Mouse (Mus musculus) intestine, embryonic 16.5 days (tissue): ENCODE measurements around the gene Car15. TPM values are rescaled to one million over a fixed set of nuclear protein-coding genes. Genes with fewer than 3 reads are reported as not detected.

ENCODE experiments used
- ATAC-seq: fragments of 200-750 bp; cut with Nextera tagmentation; 2 replicates; pipeline ENCODE4 v1.8.0; 2017; ENCODE audit warnings: moderate TSS enrichment, moderate library complexity
- H3K27ac ChIP-seq: fragments of 300-500 bp; sonication (generic); 2 replicates; pipeline ENCODE4 v1.5.1; 2014; ENCODE audit warnings: mild to moderate bottlenecking, low read length
- H3K27me3 ChIP-seq: fragments of 300-500 bp; sonication (generic); replicated peaks from 2 replicates; pipeline ENCODE4 v1.6.1; 2014; ENCODE audit warnings: low read length, control low read depth, mixed read lengths; ENCODE audit not compliant: control insufficient read depth, insufficient read depth
- H3K36me3 ChIP-seq: fragments of 300-500 bp; sonication (generic); 2 replicates; pipeline ENCODE4 v1.6.1; 2014; ENCODE audit warnings: low read length, control low read depth; ENCODE audit not compliant: control insufficient read depth, insufficient read depth
- H3K4me1 ChIP-seq: fragments of 300-500 bp; sonication (generic); 2 replicates; pipeline ENCODE4 v1.6.1; 2014; ENCODE audit warnings: low read length, control low read depth, mixed read lengths; ENCODE audit not compliant: control insufficient read depth, insufficient read depth
- H3K4me2 ChIP-seq: fragments of 300-500 bp; sonication (generic); 2 replicates; pipeline ENCODE4 v1.6.1; 2014; ENCODE audit warnings: low read depth, low read length, control low read depth
- H3K4me3 ChIP-seq: fragments of 300-500 bp; sonication (generic); 2 replicates; pipeline ENCODE4 v1.5.1; 2014; ENCODE audit warnings: mild to moderate bottlenecking, low read length
- H3K9ac ChIP-seq: fragments of 300-500 bp; sonication (generic); 2 replicates; pipeline ENCODE4 v1.6.1; 2014; ENCODE audit warnings: low read depth, low read length
- H3K9me3 ChIP-seq: fragments of 300-500 bp; sonication (generic); 2 replicates; pipeline ENCODE4 v1.6.1; 2016; ENCODE audit warnings: low read length, control low read depth; ENCODE audit not compliant: control insufficient read depth
- WGBS: fragments of 180-500 bp; shearing (Covaris S2); extraction: QIAGEN DNeasy Blood & Tissue Kit; methylation state at CpG from one replicate; pipeline ENCODE4 v1.1.7; 2014; 5-methylcytosine and 5-hydroxymethylcytosine counted together
- polyA plus RNA-seq: library from polyadenylated mRNA; unstranded; fragments of >200 nt; fragmentation: Nextera tagmentation; extraction: Ambion mirVana; gene quantifications from 2 replicates; pipeline ENCODE4 v1.2.1, GENCODE M21; 2015

Gene Car15
- polyA plus RNA-seq, 1 experiment from 2014 or later = 1.2 TPM

GRCm38 (mm10) chr16:17806581-17807191 is 31.5 kb downstream of the Car15 start:
- Histone ChIP-seq H3K9me3 (no peaks in the 10 kb centered on the region), H3K4me3 (peak overlapping the region; percentile 55), H3K27ac (no peak overlapping the region), H3K4me2 (peak overlapping the region; percentile 97), H3K36me3 (peaks cover 6% of the 10 kb centered on the region; the same call in 1 of the 2 replicates), H3K4me1 (peaks cover 61% of the 10 kb centered on the region), H3K9ac (peak overlapping the region; percentile 72), H3K27me3 (peaks cover 43% of the 10 kb centered on the region)
- WGBS = 17% methylated on average over 49 of the region's 50 CpGs
- ATAC-seq = no peak

GRCm38 (mm10) chr16:17804982-17805381 is 33.2 kb downstream of the Car15 start:
- Histone ChIP-seq H3K4me2 (peak overlapping the region; percentile 65), H3K36me3 (peaks cover 6% of the 10 kb centered on the region; the same call in 1 of the 2 replicates), H3K9me3 (no peaks in the 10 kb centered on the region), H3K4me3 (peak overlapping the region; percentile 40; the same call in 1 of the 2 replicates), H3K27ac (no peak overlapping the region), H3K27me3 (peaks cover 47% of the 10 kb centered on the region), H3K9ac (no peak overlapping the region), H3K4me1 (peaks cover 70% of the 10 kb centered on the region)
- 42% methylated on average over 7 of the region's 7 CpGs for whole genome bisulfite sequencing
- ATAC-seq = no peak

- Histone ChIP-seq H3K4me1 (peaks cover 75% of the 10 kb centered on the region), H3K9me3 (no peaks in the 10 kb centered on the region), H3K36me3 (peaks cover 6% of the 10 kb centered on the region; the same call in 1 of the 2 replicates), H3K27me3 (peaks cover 51% of the 10 kb centered on the region), H3K4me3 (peak overlapping the region; percentile 40), H3K9ac (peak overlapping the region; percentile 27; the same call in 1 of the 2 replicates), H3K27ac (no peak overlapping the region), H3K4me2 (peak overlapping the region; percentile 65)
- peak; percentile 20 for ATAC-seq
- WGBS = 11% methylated on average over 33 of the region's 33 CpGs
Observed at GRCm38 (mm10) chr16:17804449-17804912, 33.7 kb downstream of the Car15 start.

GRCm38 (mm10) chr16:17803675-17804448 is 34.3 kb downstream of the Car15 start:
- Histone ChIP-seq H3K27me3 (peaks cover 54% of the 10 kb centered on the region), H3K4me2 (peak overlapping the region; percentile 71)

GRCm38 (mm10) chr16:17802839-17803674 is 35.1 kb downstream of the Car15 start:
- Histone ChIP-seq H3K4me1 (peaks cover 74% of the 10 kb centered on the region), H3K9me3 (no peaks in the 10 kb centered on the region), H3K27me3 (peaks cover 51% of the 10 kb centered on the region), H3K27ac (no peak overlapping the region), H3K36me3 (peaks cover 6% of the 10 kb centered on the region; the same call in 1 of the 2 replicates), H3K9ac (peak overlapping the region; percentile 53), H3K4me2 (peak overlapping the region; percentile 71), H3K4me3 (peak overlapping the region; percentile 45)
- ATAC-seq = no peak
- 21% methylated on average over 83 of the region's 83 CpGs for WGBS

More at GRCm38 (mm10) chr16:17803675-17804448, 34.3 kb downstream of the Car15 start:
- Histone ChIP-seq H3K36me3 (peaks cover 6% of the 10 kb centered on the region; the same call in 1 of the 2 replicates), H3K9me3 (no peaks in the 10 kb centered on the region), H3K4me3 (peak overlapping the region; percentile 45), H3K9ac (peak overlapping the region; percentile 27), H3K4me1 (peaks cover 75% of the 10 kb centered on the region), H3K27ac (no peak overlapping the region)
- 41% methylated on average over 33 of the region's 33 CpGs for WGBS
- 0 out of 2 replicates have a peak, but pooled peaks have one; percentile 1 for ATAC-seq

- Histone ChIP-seq H3K27ac (no peak overlapping the region), H3K9me3 (no peaks in the 10 kb centered on the region), H3K27me3 (peaks cover 53% of the 10 kb centered on the region), H3K4me3 (peak overlapping the region; percentile 45), H3K36me3 (peaks cover 6% of the 10 kb centered on the region; the same call in 1 of the 2 replicates), H3K9ac (peak overlapping the region; percentile 53), H3K4me1 (peaks cover 71% of the 10 kb centered on the region), H3K4me2 (peak overlapping the region; percentile 71)
- ATAC-seq = no peak
- WGBS = 30% methylated on average over 18 of the region's 18 CpGs
Observed at GRCm38 (mm10) chr16:17802456-17802838, 35.7 kb downstream of the Car15 start.

GRCm38 (mm10) chr16:17801777-17802455 is 36.2 kb downstream of the Car15 start:
- no peak overlapping the region for H3K4me3 ChIP-seq

GRCm38 (mm10) chr16:17799584-17799983 is 38.6 kb downstream of the Car15 start:
- H3K9me3 ChIP-seq = no peaks in the 10 kb centered on the region
- peaks cover 58% of the 10 kb centered on the region for H3K4me1 ChIP-seq
- no peak overlapping the region for H3K27ac ChIP-seq
- H3K9ac ChIP-seq = no peak overlapping the region
- H3K27me3 ChIP-seq = peaks cover 46% of the 10 kb centered on the region
- no peak overlapping the region for H3K4me2 ChIP-seq
- no peak overlapping the region for H3K4me3 ChIP-seq
- H3K36me3 ChIP-seq = peaks cover 5% of the 10 kb centered on the region; the same call in 1 of the 2 replicates
- no peak for ATAC-seq

More at GRCm38 (mm10) chr16:17801777-17802455, 36.2 kb downstream of the Car15 start:
- Histone ChIP-seq H3K9me3 (no peaks in the 10 kb centered on the region), H3K36me3 (peaks cover 6% of the 10 kb centered on the region; the same call in 1 of the 2 replicates), H3K27ac (no peak overlapping the region), H3K4me2 (no peak overlapping the region), H3K4me1 (peaks cover 68% of the 10 kb centered on the region), H3K27me3 (peaks cover 57% of the 10 kb centered on the region), H3K9ac (no peak overlapping the region)
- 24% methylated on average over 7 of the region's 7 CpGs for WGBS
- ATAC-seq = no peak
